Mouse (Mus musculus): ENCODE results near the gene Glrx5. TPM values are rescaled to one million over a fixed set of nuclear protein-coding genes. Genes with fewer than 3 reads are reported as not detected.
A peak's percentile ranks its signal among the peaks of the same experiment; 100 is the strongest.

The Glrx5 gene
- polyA plus RNA-seq, 1 experiment from 2014 or later = 179 TPM

GRCm38 (mm10) chr12:105032832-105033775 lies 616 bp downstream of the Glrx5 start:
- WGBS = 4% methylated on average over 45 of the region's 45 CpGs
- DNase-seq (ENCODE audit: low spot score) (no peak), ATAC-seq (ENCODE audit: low FRiP score) (peak; percentile 66)
- H3K4me1 ChIP-seq (replicated peaks; ENCODE audit: control insufficient read depth, insufficient read depth, low read length) = peaks cover 11% of the 10 kb centered on the region; the same call in 1 of the 2 replicates
- peak overlapping the region; percentile 70 for H3K27ac ChIP-seq (ENCODE audit: low read depth, low read length)
- peak overlapping the region; percentile 90 for H3K9ac ChIP-seq (ENCODE audit: low read depth, low read length)
- H3K27me3 ChIP-seq (ENCODE audit: control insufficient read depth, insufficient read depth, low read length) = no peaks in the 10 kb centered on the region
- H3K4me2 ChIP-seq (replicated peaks; ENCODE audit: low read depth, low read length) = peak overlapping the region; percentile 83
- peak overlapping the region; percentile 90 for H3K4me3 ChIP-seq (ENCODE audit: low read depth, low read length)
- H3K9me3 ChIP-seq (ENCODE audit: control insufficient read depth, low read length) = no peaks in the 10 kb centered on the region
- no peaks in the 10 kb centered on the region for H3K36me3 ChIP-seq (ENCODE audit: control insufficient read depth, insufficient read depth, low read length)

- H3K27me3 ChIP-seq (ENCODE audit: control insufficient read depth, insufficient read depth, low read length) = no peaks in the 10 kb centered on the region
- WGBS = 81% methylated on average over 14 of the region's 14 CpGs
- no peak overlapping the region for H3K4me3 ChIP-seq (ENCODE audit: low read depth, low read length)
- H3K4me1 ChIP-seq (replicated peaks; ENCODE audit: control insufficient read depth, insufficient read depth, low read length) = peaks cover 11% of the 10 kb centered on the region; the same call in 1 of the 2 replicates
- DNase-seq (ENCODE audit: low spot score) (no peak), ATAC-seq (ENCODE audit: low FRiP score) (no peak)
- no peak overlapping the region for H3K9ac ChIP-seq (ENCODE audit: low read depth, low read length)
- no peaks in the 10 kb centered on the region for H3K9me3 ChIP-seq (ENCODE audit: control insufficient read depth, low read length)
- H3K36me3 ChIP-seq (ENCODE audit: control insufficient read depth, insufficient read depth, low read length) = no peaks in the 10 kb centered on the region
- H3K4me2 ChIP-seq (replicated peaks; ENCODE audit: low read depth, low read length) = peak overlapping the region; percentile 83
- H3K27ac ChIP-seq (ENCODE audit: low read depth, low read length) = no peak overlapping the region
These were observed 1.8 kb downstream of the Glrx5 start for GRCm38 (mm10) chr12:105034130-105034769.

- H3K9ac ChIP-seq (ENCODE audit: low read depth, low read length) = no peak overlapping the region
- no peak overlapping the region for H3K4me3 ChIP-seq (ENCODE audit: low read depth, low read length)
- DNase-seq (ENCODE audit: low spot score) (no peak), ATAC-seq (ENCODE audit: low FRiP score) (no peak)
- no peak overlapping the region for H3K27ac ChIP-seq (ENCODE audit: low read depth, low read length)
- 0 out of 2 replicates have a peak, but pooled peaks cover 4% of the 10 kb centered on the region for H3K36me3 ChIP-seq (ENCODE audit: control insufficient read depth, insufficient read depth, low read length)
- H3K4me1 ChIP-seq (replicated peaks; ENCODE audit: control insufficient read depth, insufficient read depth, low read length) = peaks cover 3% of the 10 kb centered on the region; the same call in 1 of the 2 replicates
- 85% methylated on average over 11 of the region's 11 CpGs for WGBS
- H3K4me2 ChIP-seq (replicated peaks; ENCODE audit: low read depth, low read length) = no peak overlapping the region
- H3K9me3 ChIP-seq (ENCODE audit: control insufficient read depth, low read length) = no peaks in the 10 kb centered on the region
- no peaks in the 10 kb centered on the region for H3K27me3 ChIP-seq (ENCODE audit: control insufficient read depth, insufficient read depth, low read length)
These were observed 5.7 kb downstream of the Glrx5 start for GRCm38 (mm10) chr12:105038211-105038610.

DNA sequence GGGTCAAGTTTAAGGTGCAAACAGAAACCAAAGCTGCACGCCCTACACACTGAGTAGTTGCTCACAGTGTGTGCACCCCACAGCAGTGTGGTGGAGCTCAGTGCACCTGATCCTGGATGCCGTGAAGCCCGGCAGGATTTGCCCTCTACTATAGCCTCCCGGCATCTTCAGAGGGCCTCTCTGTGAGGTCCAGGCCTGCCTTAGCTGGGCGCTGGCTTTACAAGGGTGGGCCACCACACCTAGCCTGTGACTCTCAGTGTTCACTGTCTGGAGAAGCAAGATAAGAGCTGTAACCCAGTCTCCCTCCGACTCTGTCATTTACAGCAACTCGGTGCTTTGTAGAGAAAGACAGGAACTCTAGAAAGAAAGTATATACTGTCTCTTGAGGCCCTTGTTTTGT lies 6.4 kb downstream of the Glrx5 start:
- 91% methylated on average over 7 of the region's 7 CpGs for WGBS
- ATAC-seq (ENCODE audit: low FRiP score) (no peak), DNase-seq (ENCODE audit: low spot score) (no peak)
- Histone ChIP-seq H3K27me3 (ENCODE audit: control insufficient read depth, insufficient read depth, low read length) (no peaks in the 10 kb centered on the region), H3K36me3 (ENCODE audit: control insufficient read depth, insufficient read depth, low read length) (0 out of 2 replicates have a peak, but pooled peaks cover 4% of the 10 kb centered on the region), H3K4me1 (replicated peaks; ENCODE audit: control insufficient read depth, insufficient read depth, low read length) (peaks cover 3% of the 10 kb centered on the region; the same call in 1 of the 2 replicates), H3K9me3 (ENCODE audit: control insufficient read depth, low read length) (no peaks in the 10 kb centered on the region), H3K9ac (ENCODE audit: low read depth, low read length) (no peak overlapping the region), H3K27ac (ENCODE audit: low read depth, low read length) (no peak overlapping the region), H3K4me2 (replicated peaks; ENCODE audit: low read depth, low read length) (no peak overlapping the region), H3K4me3 (ENCODE audit: low read depth, low read length) (no peak overlapping the region)

DNA sequence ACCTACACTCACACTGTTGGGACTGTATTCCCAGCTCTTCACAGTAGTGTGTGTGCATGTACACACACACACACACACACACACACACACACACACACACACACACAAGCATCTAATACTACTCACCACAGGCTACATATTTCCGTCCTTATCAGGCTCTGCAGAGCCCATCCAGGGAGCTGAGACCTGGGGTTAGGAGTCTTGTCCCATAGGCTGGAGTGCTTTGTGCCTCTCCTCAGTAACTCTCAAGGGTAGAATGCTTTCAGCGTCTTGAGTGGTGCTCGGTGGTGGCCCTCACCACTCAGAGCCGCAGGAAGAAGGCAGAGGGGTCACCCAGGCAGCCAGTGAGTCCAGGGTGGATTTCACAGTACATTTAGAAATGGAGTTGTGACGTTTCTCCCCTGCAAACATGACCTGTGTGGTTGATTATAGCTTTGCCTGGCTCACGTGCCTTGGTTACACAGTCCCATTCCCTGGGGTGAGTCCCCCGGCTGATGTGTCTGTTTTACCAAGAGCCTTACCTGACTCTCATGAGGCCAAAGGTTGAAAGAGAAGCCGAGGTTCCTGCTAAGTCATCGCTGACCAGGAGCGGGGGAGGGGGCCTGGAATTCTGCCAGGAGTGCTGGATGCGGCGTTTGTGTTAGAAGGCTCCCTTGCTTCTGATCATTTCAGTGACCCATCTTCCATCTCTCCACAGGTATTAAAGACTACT lies 7.2 kb downstream of the Glrx5 start:
- no peak for DNase-seq (ENCODE audit: low spot score)
- WGBS = 71% methylated on average over 12 of the region's 12 CpGs
- Histone ChIP-seq H3K9ac (ENCODE audit: low read depth, low read length) (no peak overlapping the region), H3K4me2 (replicated peaks; ENCODE audit: low read depth, low read length) (no peak overlapping the region), H3K27me3 (ENCODE audit: control insufficient read depth, insufficient read depth, low read length) (no peaks in the 10 kb centered on the region), H3K4me1 (replicated peaks; ENCODE audit: control insufficient read depth, insufficient read depth, low read length) (no peaks in the 10 kb centered on the region), H3K9me3 (ENCODE audit: control insufficient read depth, low read length) (no peaks in the 10 kb centered on the region), H3K36me3 (ENCODE audit: control insufficient read depth, insufficient read depth, low read length) (0 out of 2 replicates have a peak, but pooled peaks cover 4% of the 10 kb centered on the region), H3K4me3 (ENCODE audit: low read depth, low read length) (no peak overlapping the region), H3K27ac (ENCODE audit: low read depth, low read length) (no peak overlapping the region)
- no peak for ATAC-seq (ENCODE audit: low FRiP score)

GRCm38 (mm10) chr12:105040950-105041349 lies 8.5 kb downstream of the Glrx5 start:
- WGBS = 99% methylated on average over 7 of the region's 7 CpGs
- no peaks in the 10 kb centered on the region for H3K27me3 ChIP-seq (ENCODE audit: control insufficient read depth, insufficient read depth, low read length)
- H3K4me3 ChIP-seq (ENCODE audit: low read depth, low read length) = no peak overlapping the region
- H3K4me1 ChIP-seq (replicated peaks; ENCODE audit: control insufficient read depth, insufficient read depth, low read length) = no peaks in the 10 kb centered on the region
- H3K4me2 ChIP-seq (replicated peaks; ENCODE audit: low read depth, low read length) = no peak overlapping the region
- H3K27ac ChIP-seq (ENCODE audit: low read depth, low read length) = no peak overlapping the region
- no peak overlapping the region for H3K9ac ChIP-seq (ENCODE audit: low read depth, low read length)
- ATAC-seq (ENCODE audit: low FRiP score) (no peak), DNase-seq (ENCODE audit: low spot score) (no peak)
- 0 out of 2 replicates have a peak, but pooled peaks cover 4% of the 10 kb centered on the region for H3K36me3 ChIP-seq (ENCODE audit: control insufficient read depth, insufficient read depth, low read length)
- H3K9me3 ChIP-seq (ENCODE audit: control insufficient read depth, low read length) = no peaks in the 10 kb centered on the region

GRCm38 (mm10) chr12:105043081-105043480 lies 10.6 kb downstream of the Glrx5 start:
- Histone ChIP-seq H3K9me3 (ENCODE audit: control insufficient read depth, low read length) (no peaks in the 10 kb centered on the region), H3K27ac (ENCODE audit: low read depth, low read length) (no peak overlapping the region), H3K4me1 (replicated peaks; ENCODE audit: control insufficient read depth, insufficient read depth, low read length) (no peaks in the 10 kb centered on the region), H3K27me3 (ENCODE audit: control insufficient read depth, insufficient read depth, low read length) (no peaks in the 10 kb centered on the region), H3K36me3 (ENCODE audit: control insufficient read depth, insufficient read depth, low read length) (0 out of 2 replicates have a peak, but pooled peaks cover 4% of the 10 kb centered on the region), H3K4me3 (ENCODE audit: low read depth, low read length) (no peak overlapping the region), H3K4me2 (replicated peaks; ENCODE audit: low read depth, low read length) (no peak overlapping the region), H3K9ac (ENCODE audit: low read depth, low read length) (no peak overlapping the region)
- ATAC-seq (ENCODE audit: low FRiP score) (no peak), DNase-seq (ENCODE audit: low spot score) (no peak)
- 91% methylated on average over 5 of the region's 5 CpGs for WGBS

- no peak overlapping the region for H3K4me2 ChIP-seq (replicated peaks; ENCODE audit: low read depth, low read length)
- H3K4me1 ChIP-seq (replicated peaks; ENCODE audit: control insufficient read depth, insufficient read depth, low read length) = no peaks in the 10 kb centered on the region
- H3K9ac ChIP-seq (ENCODE audit: low read depth, low read length) = no peak overlapping the region
- DNase-seq (ENCODE audit: low spot score) (no peak), ATAC-seq (ENCODE audit: low FRiP score) (no peak)
- no peak overlapping the region for H3K27ac ChIP-seq (ENCODE audit: low read depth, low read length)
- WGBS = 93% methylated on average over 9 of the region's 9 CpGs
- 0 out of 2 replicates have a peak, but pooled peaks cover 4% of the 10 kb centered on the region for H3K36me3 ChIP-seq (ENCODE audit: control insufficient read depth, insufficient read depth, low read length)
- no peak overlapping the region for H3K4me3 ChIP-seq (ENCODE audit: low read depth, low read length)
- no peaks in the 10 kb centered on the region for H3K9me3 ChIP-seq (ENCODE audit: control insufficient read depth, low read length)
- no peaks in the 10 kb centered on the region for H3K27me3 ChIP-seq (ENCODE audit: control insufficient read depth, insufficient read depth, low read length)
These were observed 12.3 kb downstream of the Glrx5 start for GRCm38 (mm10) chr12:105044775-105045174.
